Mouse (Mus musculus) kidney, postnatal 36 days (tissue): Measurements from ENCODE around the gene Akap5.
A peak's percentile ranks its signal among the peaks of the same experiment; 100 is the strongest.

Experiments used
- DNase-seq, 2 experiments: peaks; one replicate each; pipeline ENCODE4 v3.0.0; 2021 to 2022; ENCODE audit warnings: mixed read lengths in 2 of 2

Gene Akap5

GRCm38 (mm10) chr12:76311227-76311626 is 13.5 kb upstream of the Akap5 start:
- no peak for DNase-seq

GRCm38 (mm10) chr12:76311951-76312350 is 12.7 kb upstream of the Akap5 start:
- DNase-seq: no peak

GRCm38 (mm10) chr12:76318282-76319212 is 6.1 kb upstream of the Akap5 start:
- no peak for DNase-seq

- DNase-seq: no peak
Observed at GRCm38 (mm10) chr12:76326437-76327220, 1.9 kb downstream of the Akap5 start.

- DNase-seq: no peak
Observed at GRCm38 (mm10) chr12:76328567-76329354, 4.1 kb downstream of the Akap5 start.

DNA sequence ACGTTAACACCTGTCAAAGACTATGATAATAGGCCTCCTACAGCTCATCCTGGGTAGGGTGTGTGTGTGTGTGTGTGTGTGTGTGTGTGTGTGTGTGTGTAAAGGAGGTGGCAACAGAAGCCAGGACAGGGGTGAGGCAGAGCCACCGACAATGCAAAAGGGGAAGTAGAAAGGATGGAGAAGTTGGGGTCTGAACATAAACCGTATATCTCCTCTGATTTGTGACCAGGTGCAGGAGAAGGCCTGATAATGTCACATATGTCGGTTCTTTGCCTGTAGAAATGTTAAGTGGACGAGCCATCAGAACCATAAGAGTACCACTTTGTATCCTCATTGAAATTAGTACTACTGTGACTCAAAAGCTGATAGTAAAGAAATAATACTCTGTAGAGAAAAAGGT is 9.0 kb downstream of the Akap5 start:
- DNase-seq: no peak

GRCm38 (mm10) chr12:76335641-76336040 is 10.9 kb downstream of the Akap5 start:
- DNase-seq: no peak

DNA sequence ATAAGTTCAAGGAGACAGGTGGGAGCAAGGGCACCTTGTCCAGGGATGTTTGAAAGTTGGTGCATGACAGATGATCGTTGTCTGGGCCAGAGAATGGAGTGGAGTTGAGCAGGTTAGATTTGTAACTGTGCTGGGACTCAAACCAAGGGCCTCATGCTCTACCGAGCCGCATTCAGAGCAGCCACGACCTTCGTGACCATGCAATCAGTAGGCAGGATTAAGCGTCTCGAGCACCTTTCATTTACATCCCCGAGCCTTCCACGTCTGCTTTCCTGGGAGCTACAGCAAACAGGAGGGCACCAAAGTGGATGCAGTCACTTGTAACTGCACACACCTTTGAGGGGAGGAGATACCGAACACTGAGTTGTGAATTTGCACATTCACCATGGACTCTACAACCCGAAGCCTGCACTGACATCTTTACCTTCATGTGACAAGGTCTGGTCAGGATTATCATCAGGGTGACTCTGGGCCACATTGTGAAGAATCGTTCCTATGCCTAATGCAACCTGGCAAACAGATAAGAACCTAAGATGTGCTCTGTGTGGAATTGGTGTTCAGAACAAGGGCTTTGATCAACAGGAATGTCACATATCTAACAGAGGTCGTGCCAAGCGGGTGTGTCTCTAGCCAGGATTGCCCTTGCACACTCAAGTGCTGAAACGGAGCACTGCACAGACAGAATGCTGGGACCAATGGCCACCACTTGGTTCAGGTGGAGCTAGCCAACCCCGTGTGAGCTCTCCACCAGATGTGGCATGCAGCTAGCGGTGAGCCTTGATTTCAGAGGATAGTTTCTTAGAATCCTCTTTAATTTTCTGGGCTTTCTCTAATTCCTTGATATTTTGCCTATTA is 11.6 kb downstream of the Akap5 start:
- DNase-seq: no peak

- peak; percentile 52 to 77 for DNase-seq
Observed at GRCm38 (mm10) chr12:76341080-76341479, 16.4 kb downstream of the Akap5 start.

- DNase-seq: peak; percentile 35 to 38
Observed at GRCm38 (mm10) chr12:76345759-76346455, 21.2 kb downstream of the Akap5 start.

GRCm38 (mm10) chr12:76349680-76350220 is 25.1 kb downstream of the Akap5 start:
- DNase-seq: no peak

GRCm38 (mm10) chr12:76360868-76361267 is 36.2 kb downstream of the Akap5 start:
- no peak for DNase-seq

GRCm38 (mm10) chr12:76361405-76362302 is 37.0 kb downstream of the Akap5 start:
- no peak for DNase-seq

- no peak for DNase-seq
Observed at GRCm38 (mm10) chr12:76362303-76362676, 37.6 kb downstream of the Akap5 start.

DNA sequence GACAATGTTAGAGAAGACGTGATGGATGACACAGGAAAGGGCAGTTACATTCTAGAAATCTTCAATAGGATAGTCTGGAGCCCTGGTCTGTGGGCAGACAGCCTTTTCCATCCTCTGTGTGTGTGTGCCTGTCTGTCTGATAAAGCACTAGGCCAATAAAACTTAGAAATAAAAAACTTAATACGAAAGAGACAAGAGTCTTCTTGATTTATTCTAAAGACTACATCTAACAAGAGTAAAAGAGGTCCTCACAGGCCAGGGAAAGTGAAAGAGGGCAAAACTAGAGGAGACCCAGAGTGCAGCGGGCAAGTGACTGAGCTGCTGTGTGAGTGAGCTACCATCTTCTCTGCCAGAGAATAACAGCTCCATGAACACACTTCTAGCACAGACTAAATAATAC is 41.6 kb downstream of the Akap5 start:
- no peak for DNase-seq

DNA sequence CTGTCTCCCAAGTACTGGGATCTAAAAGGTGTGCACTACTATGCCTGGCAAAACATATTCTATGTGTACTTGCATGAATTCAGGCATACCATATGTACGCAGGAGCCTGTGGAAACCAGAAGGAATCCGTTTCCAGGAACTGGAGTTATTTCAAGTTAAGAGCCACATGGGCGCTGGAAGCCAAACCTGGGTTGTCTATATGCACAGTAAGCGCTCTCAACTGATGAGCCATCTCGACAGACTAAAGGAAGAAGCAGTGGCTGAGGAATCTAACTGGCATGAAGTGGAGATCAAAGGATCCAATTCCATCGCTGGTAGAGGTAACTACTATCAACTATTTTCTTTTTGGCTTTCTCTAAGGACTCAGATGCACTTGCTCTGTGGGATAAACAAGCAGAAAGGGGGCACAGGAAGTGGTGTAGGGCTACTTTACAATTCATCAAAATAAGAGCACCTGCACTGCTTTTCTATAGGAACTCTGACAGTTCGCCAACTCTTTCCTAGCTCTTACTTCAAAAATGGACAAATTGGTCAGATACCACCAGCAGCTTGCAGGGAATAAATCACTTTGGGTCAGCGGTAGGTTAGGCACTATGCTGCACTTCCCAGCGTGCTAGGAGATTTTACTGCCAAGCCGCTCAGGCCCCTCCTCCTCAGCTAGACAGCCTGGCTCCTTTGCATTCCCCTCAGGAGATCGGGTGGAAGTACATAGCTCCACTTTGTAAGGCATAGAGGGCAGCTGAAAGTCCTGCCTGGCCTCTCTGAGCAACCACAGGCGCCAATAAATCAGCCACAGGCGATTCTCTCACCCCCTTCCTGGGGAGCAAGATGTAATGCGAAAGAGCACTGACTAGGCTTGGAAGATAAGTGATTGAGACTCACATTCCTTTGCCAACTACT is 42.7 kb downstream of the Akap5 start:
- peak; percentile 55 to 59 for DNase-seq

- no peak for DNase-seq
Observed at GRCm38 (mm10) chr12:76368201-76368789, 43.6 kb downstream of the Akap5 start.

DNA sequence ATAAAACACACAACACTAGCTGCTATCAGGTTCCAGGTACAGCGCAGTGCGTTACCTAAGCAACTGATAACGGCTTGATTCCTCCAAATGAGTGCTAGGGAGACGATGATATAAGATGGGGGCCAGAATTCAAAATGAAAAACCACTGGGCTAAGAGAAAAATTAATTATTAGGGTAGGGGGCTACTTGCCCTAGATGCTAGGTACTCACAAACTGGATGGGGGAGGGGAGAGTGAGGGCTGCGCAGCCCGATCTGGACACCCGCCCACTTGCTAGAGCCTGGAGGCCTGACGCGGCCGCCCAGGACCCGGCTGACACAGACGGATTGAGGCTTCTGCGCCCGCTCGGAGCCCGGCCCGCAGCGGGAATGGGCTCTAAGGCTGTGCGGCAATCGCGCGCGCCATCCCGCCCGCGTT is 44.1 kb downstream of the Akap5 start:
- DNase-seq: peak; percentile 37 to 71
